Mouse (Mus musculus): ENCODE data around the gene Tln2.

Gene Tln2

GRCm38 (mm10) chr9:67270061-67270595 is 289.4 kb downstream of the Tln2 start:
- no peak for DNase-seq

GRCm38 (mm10) chr9:67267276-67267990 is 292.1 kb downstream of the Tln2 start:
- DNase-seq, result no peak

- no peak for DNase-seq
Observed at GRCm38 (mm10) chr9:67265513-67265912, 294.0 kb downstream of the Tln2 start.

GRCm38 (mm10) chr9:67264896-67265295 is 294.6 kb downstream of the Tln2 start:
- DNase-seq, result peak; percentile 75 to 80

- peak; percentile 45 to 70 for DNase-seq
Observed at GRCm38 (mm10) chr9:67260835-67261599, 298.5 kb downstream of the Tln2 start.

- DNase-seq, result no peak
Observed at GRCm38 (mm10) chr9:67250141-67250540, 309.4 kb downstream of the Tln2 start.

- no peak for DNase-seq
Observed at GRCm38 (mm10) chr9:67247365-67247950, 312.0 kb downstream of the Tln2 start.

GRCm38 (mm10) chr9:67245265-67245664 is 314.2 kb downstream of the Tln2 start:
- no peak for DNase-seq

GRCm38 (mm10) chr9:67241683-67242082 is 317.8 kb downstream of the Tln2 start:
- no peak for DNase-seq

DNA sequence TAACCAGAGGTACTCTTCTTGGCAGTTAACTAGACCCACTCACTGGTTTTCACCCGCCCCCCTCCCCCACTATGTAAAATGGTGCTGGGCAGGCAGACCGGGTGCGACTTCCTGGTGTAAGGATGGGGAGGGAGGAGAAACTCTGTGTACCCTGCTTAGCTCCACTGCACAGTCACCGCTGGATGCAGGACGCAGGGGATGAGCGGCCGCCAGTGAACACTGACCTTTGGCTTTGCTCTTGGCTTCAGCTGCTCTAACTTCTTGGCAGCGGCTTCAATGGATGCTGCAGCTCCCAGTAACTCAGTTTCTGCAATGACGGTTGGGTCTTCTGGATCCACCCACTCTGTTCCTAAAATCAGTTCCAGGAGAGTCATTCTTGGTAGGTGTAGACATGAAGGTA is 319.0 kb downstream of the Tln2 start:
- peak; percentile 79 to 91 for DNase-seq

GRCm38 (mm10) chr9:67236987-67237386 is 322.5 kb downstream of the Tln2 start:
- no peak for DNase-seq

DNA sequence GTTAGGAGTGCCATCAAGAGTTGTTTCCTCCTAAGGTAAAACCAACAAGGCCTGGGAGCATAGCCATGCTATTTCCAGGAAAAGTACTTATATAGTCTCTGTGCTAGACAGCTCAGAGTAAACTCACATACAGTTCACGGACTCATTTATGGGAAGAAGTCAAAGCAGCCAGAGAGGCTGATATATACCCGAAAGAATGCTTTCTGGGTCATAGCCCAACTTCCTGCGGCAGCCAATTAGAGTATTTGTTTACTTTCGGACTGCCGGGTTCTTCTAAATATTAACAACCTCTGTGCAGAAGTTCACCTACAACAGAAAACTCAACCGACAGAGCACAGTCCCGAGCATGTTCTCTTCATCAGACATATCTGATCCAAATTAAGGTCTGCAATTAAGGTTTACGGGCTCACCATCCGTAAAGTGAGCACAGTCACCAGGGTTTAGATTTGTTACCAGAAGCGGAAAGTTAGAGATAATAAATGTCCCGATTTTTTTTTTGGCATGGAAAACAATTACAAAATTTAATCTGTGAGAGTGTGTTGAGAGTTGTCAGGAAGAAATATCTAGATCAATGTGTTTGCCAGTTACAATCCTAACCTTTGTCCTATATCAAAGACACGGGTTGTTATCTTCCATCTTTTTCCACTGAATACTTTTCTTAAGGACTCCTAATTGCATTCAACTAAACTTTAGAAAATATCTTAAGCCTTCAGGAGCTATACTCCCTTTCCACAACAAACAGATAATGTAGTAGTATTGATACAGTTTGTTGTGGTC is 323.9 kb downstream of the Tln2 start:
- DNase-seq, result peak in 1 of 2 experiments; percentile 25

DNA sequence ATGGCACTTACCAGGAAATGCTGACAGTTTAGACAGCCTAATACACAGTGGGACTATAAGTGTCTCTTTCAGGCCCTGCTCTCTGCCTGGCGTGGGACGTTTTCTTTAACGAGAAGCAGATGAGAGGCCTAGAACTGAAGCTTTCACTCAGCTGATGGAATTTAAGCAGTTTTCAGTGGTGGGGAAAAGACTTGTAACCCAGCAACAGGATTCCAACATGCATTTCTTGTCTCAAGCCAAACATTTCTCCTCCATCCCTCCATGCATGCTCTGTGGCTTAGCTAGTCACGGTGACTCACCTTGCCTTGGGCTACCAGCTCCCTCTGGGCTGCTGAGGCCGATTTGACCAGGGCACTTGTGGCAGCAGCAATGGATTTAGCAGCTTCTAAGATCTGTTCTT is 330.5 kb downstream of the Tln2 start:
- no peak for DNase-seq

- peak in 1 of 2 experiments; percentile 61 for DNase-seq
Observed at GRCm38 (mm10) chr9:67220388-67220787, 339.1 kb downstream of the Tln2 start.

DNA sequence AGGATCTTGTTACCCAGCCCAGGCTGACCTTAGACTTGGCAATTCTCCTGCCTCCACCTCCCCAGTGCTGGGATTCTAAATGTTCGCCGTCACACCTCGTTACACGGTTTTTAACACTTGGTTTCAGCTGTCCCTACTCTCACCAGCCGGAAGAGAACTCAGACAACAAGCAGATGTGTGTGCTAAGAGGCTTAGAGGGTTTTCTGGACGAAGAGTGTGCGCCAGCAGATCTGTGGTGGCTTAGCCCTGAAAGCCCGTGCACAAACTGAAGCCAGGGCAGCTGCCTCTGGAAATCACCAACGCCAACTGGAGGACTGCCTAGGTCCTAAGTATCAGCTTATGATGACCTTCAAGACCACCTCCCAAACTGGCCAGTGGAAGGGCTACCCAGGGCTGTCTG is 341.5 kb downstream of the Tln2 start:
- no peak for DNase-seq

- DNase-seq, result no peak
Observed at GRCm38 (mm10) chr9:67214191-67214985, 345.1 kb downstream of the Tln2 start.

- peak; percentile 85 to 91 for DNase-seq
Observed at GRCm38 (mm10) chr9:67213275-67213674, 346.2 kb downstream of the Tln2 start.

DNA sequence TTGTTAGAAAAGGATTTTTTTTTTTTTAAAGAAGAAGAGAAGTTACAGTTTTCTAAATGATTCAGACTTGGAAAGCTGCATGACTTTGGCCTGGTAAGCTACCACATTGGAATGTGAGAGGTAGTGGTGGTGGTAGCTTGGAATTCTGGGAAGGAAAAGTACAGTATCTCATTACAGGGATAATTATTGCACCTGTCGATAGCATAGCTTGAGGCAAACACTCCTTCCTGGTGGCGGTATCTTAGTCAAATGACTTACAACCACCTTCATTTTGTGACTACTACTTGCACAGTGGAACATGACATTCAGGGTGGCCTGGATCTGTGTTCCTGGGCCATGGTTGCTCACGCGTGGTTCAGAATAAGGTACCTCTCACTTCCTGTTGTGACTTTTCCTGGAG is 348.3 kb downstream of the Tln2 start:
- DNase-seq, result no peak

- DNase-seq, result no peak
Observed at GRCm38 (mm10) chr9:67209451-67209850, 350.1 kb downstream of the Tln2 start.

DNA sequence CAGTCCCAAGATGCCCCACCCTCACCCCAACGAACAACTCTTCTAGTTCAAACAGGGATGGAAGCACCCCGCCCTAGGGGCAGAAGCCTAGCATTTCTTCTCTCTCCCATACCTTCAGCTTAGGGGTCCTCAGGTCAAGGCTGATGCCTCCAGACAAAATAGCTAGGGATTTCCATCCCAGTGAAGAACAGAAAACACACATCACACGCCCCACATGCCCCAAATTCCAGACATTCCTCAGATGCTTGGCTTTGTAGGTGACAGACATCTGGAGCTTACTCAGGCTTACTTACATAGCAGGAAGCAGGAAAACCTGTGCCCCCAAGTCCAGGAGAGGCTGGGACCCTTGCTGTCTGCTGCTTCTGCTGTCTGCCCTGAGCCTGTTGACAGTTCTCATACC is 351.1 kb downstream of the Tln2 start:
- peak in 1 of 2 experiments; percentile 18 for DNase-seq

DNA sequence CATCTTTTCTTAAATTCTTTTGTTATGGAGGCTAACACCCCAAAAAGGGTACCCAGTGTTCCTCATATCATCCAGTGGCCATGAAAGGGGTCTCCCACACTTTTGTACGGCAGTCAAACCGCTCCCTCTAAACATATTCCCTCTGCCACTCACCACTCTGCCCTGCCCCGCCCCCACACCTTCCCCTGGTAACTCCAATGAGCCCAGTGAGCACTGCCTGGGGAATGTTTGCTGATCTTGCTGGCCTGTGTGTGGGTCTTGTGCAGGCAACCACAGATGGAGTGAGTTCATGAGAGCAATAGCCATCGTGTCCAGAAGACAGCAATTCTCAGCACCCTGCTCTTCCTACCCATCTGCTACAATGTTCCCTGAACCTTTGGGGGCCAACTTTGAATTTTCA is 354.3 kb downstream of the Tln2 start:
- no peak for DNase-seq

- no peak for DNase-seq
Observed at GRCm38 (mm10) chr9:67196609-67197008, 362.9 kb downstream of the Tln2 start.

All from kidney, postnatal 25 days (tissue).